Mouse (Mus musculus) testis, adult 2 months (tissue): ENCODE results near the gene Htatip2. TPM values are rescaled to one million over a fixed set of nuclear protein-coding genes. Genes with fewer than 3 reads are reported as not detected.

ENCODE experiments used
- H3K27ac ChIP-seq: fragments of 200-500 bp; 2 replicates; pipeline ENCODE4 v1.5.1; 2012; ENCODE audit warnings: low read depth, low read length; ENCODE audit not compliant: control insufficient read depth, insufficient read depth
- H3K27me3 ChIP-seq: fragments of 200-500 bp; 2 replicates; pipeline ENCODE4 v1.6.1; 2012; ENCODE audit warnings: mild to moderate bottlenecking, low read length, moderate library complexity; ENCODE audit not compliant: control insufficient read depth, insufficient read depth
- H3K36me3 ChIP-seq: fragments of 200-500 bp; 2 replicates; pipeline ENCODE4 v1.6.1; 2012; ENCODE audit warnings: mild to moderate bottlenecking, low read length; ENCODE audit not compliant: control insufficient read depth, insufficient read depth
- H3K4me1 ChIP-seq: fragments of 200-500 bp; 2 replicates; pipeline ENCODE4 v1.6.1; 2012; ENCODE audit warnings: low read length; ENCODE audit not compliant: control insufficient read depth, insufficient read depth
- H3K4me3 ChIP-seq: fragments of 200-500 bp; 2 replicates; pipeline ENCODE4 v1.5.1; 2012; ENCODE audit warnings: low read depth, mild to moderate bottlenecking, low read length, moderate library complexity, mixed read lengths; ENCODE audit not compliant: control insufficient read depth
- CTCF ChIP-seq: fragments of 200-500 bp; IDR thresholded peaks from 2 replicates; pipeline ENCODE4 v1.5.1; 2012; ENCODE audit warnings: low read depth, mild to moderate bottlenecking, inconsistent platforms, low read length, moderate library complexity; ENCODE audit not compliant: control insufficient read depth, insufficient read depth, insufficient replicate concordance
- POLR2A ChIP-seq: fragments of 200-500 bp; IDR thresholded peaks from 2 replicates; pipeline ENCODE4 v1.6.1; 2012; ENCODE audit warnings: low read depth, mild to moderate bottlenecking, inconsistent platforms, low read length, moderate library complexity; ENCODE audit not compliant: control insufficient read depth
- polyA plus RNA-seq: library from polyadenylated mRNA; depleted of rRNA; stranded (reverse); fragments of >200 nt; gene quantifications from 2 replicates; pipeline ENCODE4 v1.2.3, GENCODE M21; 2012; rRNA removed

Htatip2 gene
- polyA plus RNA-seq, 1 experiment: 29.0 TPM

DNA sequence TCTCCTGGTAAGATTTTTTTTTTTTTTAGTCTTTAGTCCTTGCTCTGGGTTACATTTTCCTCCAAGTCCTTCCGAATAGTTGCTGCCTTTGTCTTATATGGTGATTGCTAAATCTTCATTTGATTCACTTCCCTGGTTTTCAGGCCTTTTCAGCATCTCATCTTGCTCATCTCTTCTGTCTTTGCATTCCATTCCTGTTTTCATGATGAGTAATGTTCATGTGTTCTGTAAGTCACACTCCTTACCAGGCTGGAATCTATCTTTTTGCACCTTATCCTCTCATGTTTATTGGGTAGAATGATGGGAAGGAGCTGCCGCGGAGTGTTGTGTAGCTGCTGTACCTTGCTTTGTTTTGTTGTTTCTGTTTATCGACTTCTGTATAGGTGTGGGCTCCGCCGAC, 50.2 kb downstream of the Htatip2 start:
- no peak overlapping the region for H3K4me3 ChIP-seq
- no peaks in the 10 kb centered on the region for H3K4me1 ChIP-seq
- no peak for TF ChIP-seq CTCF
- H3K27me3 ChIP-seq: no peaks in the 10 kb centered on the region
- no peak overlapping the region for H3K27ac ChIP-seq
- H3K36me3 ChIP-seq: no peaks in the 10 kb centered on the region

DNA sequence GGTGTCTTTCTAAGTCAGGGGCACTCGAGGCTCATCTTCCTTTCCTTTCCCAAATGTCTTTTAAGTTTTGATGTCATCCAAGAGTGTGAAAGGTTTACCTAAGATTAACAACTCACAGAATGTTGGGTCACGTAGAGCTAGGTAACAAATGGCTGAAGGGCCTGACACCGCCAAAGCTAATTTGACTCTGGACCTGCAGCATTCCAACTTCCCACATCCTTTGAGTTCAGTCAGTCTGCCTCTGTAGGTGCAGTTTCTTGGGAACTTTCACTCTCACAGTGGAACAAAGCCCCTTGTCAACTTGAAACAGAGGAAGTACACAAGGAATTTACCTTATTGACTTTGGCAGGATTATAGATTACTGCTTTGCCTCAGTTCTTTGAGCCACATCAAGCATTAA, 50.6 kb downstream of the Htatip2 start:
- H3K27me3 ChIP-seq: no peaks in the 10 kb centered on the region
- TF ChIP-seq CTCF (no peak), POLR2A (no peak)
- no peaks in the 10 kb centered on the region for H3K4me1 ChIP-seq
- no peaks in the 10 kb centered on the region for H3K36me3 ChIP-seq
- no peak overlapping the region for H3K27ac ChIP-seq
- no peak overlapping the region for H3K4me3 ChIP-seq

DNA sequence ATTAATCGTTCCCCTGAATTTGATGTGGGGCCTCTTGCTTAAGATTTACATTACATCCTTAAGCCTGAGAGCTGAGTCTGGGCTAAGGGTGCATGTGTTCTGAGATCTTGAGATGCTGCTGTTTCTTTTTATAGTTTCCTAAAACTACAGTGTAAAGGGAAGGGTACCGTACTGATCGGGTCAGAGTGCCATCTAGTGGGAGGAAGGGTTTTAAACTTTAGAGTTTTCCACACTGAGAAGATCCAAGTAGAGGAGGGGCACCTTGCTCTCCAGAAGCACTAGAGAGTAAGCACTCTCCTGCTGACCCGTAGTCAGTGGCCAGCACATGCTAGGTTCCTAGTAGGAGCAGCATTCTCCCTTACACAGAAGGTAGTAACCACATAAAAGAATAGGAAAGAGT, 52.4 kb downstream of the Htatip2 start:
- no peak for TF ChIP-seq CTCF
- no peak for TF ChIP-seq POLR2A
- H3K36me3 ChIP-seq: no peaks in the 10 kb centered on the region

DNA sequence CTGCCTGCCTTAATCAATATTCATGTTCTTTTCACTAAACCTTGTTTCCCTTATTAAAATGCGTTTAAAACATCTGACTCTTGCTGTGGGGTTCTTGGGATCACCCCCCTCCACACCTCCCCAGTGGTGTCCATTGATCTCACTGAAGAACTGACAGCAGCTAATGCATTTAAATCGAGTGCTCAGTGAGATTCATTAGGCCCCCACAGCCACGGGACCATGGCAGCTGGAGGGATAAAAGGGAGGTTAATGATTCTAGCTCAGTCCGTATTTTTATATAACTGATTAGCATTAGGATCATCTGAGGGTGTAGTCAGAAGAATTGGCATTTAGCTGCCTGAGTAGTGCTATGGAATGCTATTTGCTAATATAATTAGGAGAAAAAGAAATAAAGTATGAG, 60.5 kb downstream of the Htatip2 start:
- Histone ChIP-seq H3K4me1 (no peaks in the 10 kb centered on the region), H3K27ac (no peak overlapping the region), H3K27me3 (no peaks in the 10 kb centered on the region), H3K36me3 (no peaks in the 10 kb centered on the region; the same call in 1 of the 2 replicates), H3K4me3 (no peak overlapping the region)
- TF ChIP-seq CTCF (no peak), POLR2A (no peak)

More for the DNA sequence above, 52.4 kb downstream of the Htatip2 start:
- H3K4me1 ChIP-seq: no peaks in the 10 kb centered on the region
- H3K27ac ChIP-seq: no peak overlapping the region
- no peak overlapping the region for H3K4me3 ChIP-seq
- H3K27me3 ChIP-seq: no peaks in the 10 kb centered on the region

DNA sequence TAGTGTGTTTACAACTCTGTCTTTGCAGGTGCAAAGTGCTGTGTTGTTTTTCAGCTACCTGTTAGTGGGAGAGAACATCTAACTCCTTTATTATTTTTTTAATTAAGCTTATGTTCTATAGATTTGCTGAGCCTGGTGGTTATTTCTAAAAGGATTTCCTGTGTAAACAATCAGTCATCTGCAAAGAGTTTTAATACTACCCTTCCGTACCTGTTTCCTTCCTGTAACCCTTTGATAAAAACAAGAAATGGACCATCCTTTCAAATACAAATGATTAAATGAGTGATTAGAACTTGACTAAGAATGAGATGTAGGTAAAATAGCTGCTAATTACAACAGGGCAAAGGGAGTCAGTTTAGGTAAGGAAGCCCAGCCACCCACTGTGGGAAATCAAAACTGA, 62.5 kb downstream of the Htatip2 start:
- no peaks in the 10 kb centered on the region for H3K4me1 ChIP-seq
- H3K27me3 ChIP-seq: no peaks in the 10 kb centered on the region
- H3K4me3 ChIP-seq: no peak overlapping the region
- no peaks in the 10 kb centered on the region; the same call in 1 of the 2 replicates for H3K36me3 ChIP-seq
- H3K27ac ChIP-seq: no peak overlapping the region
- TF ChIP-seq CTCF (no peak), POLR2A (no peak)

DNA sequence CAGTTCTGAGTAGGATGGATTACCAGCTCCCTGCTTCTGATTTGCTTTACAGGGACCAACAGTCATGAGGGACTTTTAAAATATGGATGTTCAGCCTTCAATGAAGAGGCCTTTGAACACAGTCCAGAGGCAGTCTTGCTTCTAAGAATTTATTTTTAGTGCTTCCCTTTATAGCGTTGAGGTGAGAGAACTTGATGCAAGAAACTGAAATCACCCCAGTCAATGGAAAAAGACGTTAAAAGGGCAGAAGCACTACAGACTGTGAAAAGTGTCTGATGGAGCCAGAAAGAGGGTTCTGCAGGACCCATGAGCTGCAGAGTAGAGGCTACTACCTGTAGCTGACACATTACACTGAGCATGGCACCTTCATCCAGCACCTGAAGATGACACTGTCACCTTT, 63.1 kb downstream of the Htatip2 start:
- TF ChIP-seq CTCF: no peak
- TF ChIP-seq POLR2A: no peak
- H3K27ac ChIP-seq: no peak overlapping the region
- H3K4me1 ChIP-seq: no peaks in the 10 kb centered on the region
- no peak overlapping the region for H3K4me3 ChIP-seq
- H3K27me3 ChIP-seq: no peaks in the 10 kb centered on the region
- no peaks in the 10 kb centered on the region; the same call in 1 of the 2 replicates for H3K36me3 ChIP-seq

Other genes starting within 250 kb of the Htatip2 start
- not detected in 2 replicates for gene Dbx1, start 122.3 kb upstream of the Htatip2 start, polyA plus RNA-seq
- gene Prmt3, start 19.2 kb downstream of the Htatip2 start, polyA plus RNA-seq: 4.5 and 5.8 TPM in 2 replicates
- gene Slc6a5, start 151.0 kb downstream of the Htatip2 start, polyA plus RNA-seq: 0.01 and 0.04 TPM in 2 replicates
- 0.22 and 0.28 TPM in 2 replicates for gene Nell1, start 215.7 kb downstream of the Htatip2 start, polyA plus RNA-seq